9 mouse cellular contexts compared by ENCODE assay signal in the genomic region with DNA sequence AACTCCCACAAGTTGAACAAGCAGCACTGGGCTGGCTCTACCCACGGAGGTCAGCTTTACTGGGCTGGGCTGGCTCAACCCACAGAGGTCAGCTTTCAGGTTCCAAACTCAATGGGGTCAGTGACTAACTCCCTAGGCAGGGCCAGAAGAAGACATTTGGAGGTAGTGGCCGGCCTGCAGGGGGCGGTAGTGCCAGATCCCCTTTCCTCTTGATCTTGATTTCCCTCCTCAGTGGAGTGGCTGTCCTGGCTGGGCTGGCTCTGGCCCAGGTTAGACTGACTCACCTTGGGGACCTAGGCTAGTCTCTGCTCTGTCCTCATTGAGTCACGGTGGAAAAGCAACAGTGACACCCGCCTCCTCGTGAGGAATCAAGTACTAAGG. TPM values are rescaled to one million over a fixed set of nuclear protein-coding genes. Genes with fewer than 3 reads are reported as not detected.
DNase-seq lines count a peak whose midpoint lies in the region; ATAC-seq and TF ChIP-seq lines count a peak whose summit lies in the region.
"Had no signal": no experiment of that assay in that cellular context is flagged by ENCODE, and none has a peak within 500 bp of the region (broad histone marks: within the 10 kb centered on the region; RNA-seq: fewer than 3 reads in every experiment).

No protein-coding gene starts in this region.

- ATAC-seq in lung, embryonic 14.5 days (ENCODE audit: insufficient read depth), result no peak
- no peak for ATAC-seq in neural tube, embryonic 15.5 days (ENCODE audit: low FRiP score)

- TF ChIP-seq CTCF in lung, embryonic 14.5 days (IDR thresholded peaks at IDR 0.05; ENCODE audit: low read depth), result 0 out of 2 replicates have a peak, but pooled peaks have one; percentile 26

- H3K36me3 ChIP-seq in lung, embryonic 14.5 days (ENCODE audit: insufficient read depth), result no peaks in the 10 kb centered on the region
- no peaks in the 10 kb centered on the region for H3K36me3 ChIP-seq in neural tube, embryonic 15.5 days
- H3K36me3 ChIP-seq: heart, embryonic 10.5 days had no signal

- no peak overlapping the region for H3K27ac ChIP-seq in lung, embryonic 14.5 days (ENCODE audit: low read depth)
- H3K27ac ChIP-seq in neural tube, embryonic 15.5 days (replicated peaks), result no peak overlapping the region
- H3K27ac ChIP-seq: heart, embryonic 10.5 days had no signal

- DNase-seq in cerebellum, postnatal 10 days, result peak; percentile 21 to 23
- DNase-seq in cerebellum, adult 18-20 months, result no peak
- peak; percentile 52 for DNase-seq in urinary bladder, adult 2 months (ENCODE audit: low spot score)
- no peak for DNase-seq in urinary bladder, postnatal 4 days (ENCODE audit: low spot score in 2 of 2)
- DNase-seq in lung, embryonic 14.5 days, result no peak
- DNase-seq in urinary bladder, postnatal 36 days (ENCODE audit: low spot score in 2 of 2), result peak; percentile 70 to 74
- DNase-seq in retina, postnatal 1 day, result no peak

- H3K27me3 ChIP-seq in lung, embryonic 14.5 days (ENCODE audit: insufficient read depth, low read length), result no peaks in the 10 kb centered on the region
- H3K27me3 ChIP-seq in neural tube, embryonic 15.5 days (replicated peaks), result no peaks in the 10 kb centered on the region

- no peak overlapping the region for H3K4me2 ChIP-seq in lung, embryonic 14.5 days
- H3K4me2 ChIP-seq in neural tube, embryonic 15.5 days, result no peak overlapping the region

- H3K4me1 ChIP-seq in lung, embryonic 14.5 days (ENCODE audit: insufficient read depth), result no peaks in the 10 kb centered on the region
- H3K4me1 ChIP-seq in neural tube, embryonic 15.5 days, result no peaks in the 10 kb centered on the region

- WGBS in lung, embryonic 14.5 days, result 78% methylated on average over 6 of the region's 6 CpGs
- 84% methylated on average over 6 of the region's 6 CpGs for WGBS in neural tube, embryonic 15.5 days

- H3K9me3 ChIP-seq in lung, embryonic 14.5 days (ENCODE audit: low read depth, low read length), result no peaks in the 10 kb centered on the region
- H3K9me3 ChIP-seq in neural tube, embryonic 15.5 days (replicated peaks), result no peaks in the 10 kb centered on the region
- H3K9me3 ChIP-seq: heart, embryonic 10.5 days had no signal

- no peak overlapping the region for H3K9ac ChIP-seq in lung, embryonic 14.5 days
- no peak overlapping the region for H3K9ac ChIP-seq in neural tube, embryonic 15.5 days (replicated peaks)

- H3K4me3 ChIP-seq in lung, embryonic 14.5 days (ENCODE audit: low read depth, low read length), result no peak overlapping the region
- no peak overlapping the region for H3K4me3 ChIP-seq in neural tube, embryonic 15.5 days (replicated peaks)
- H3K4me3 ChIP-seq: heart, embryonic 10.5 days had no signal

RNA-seq across cellular contexts. Expression of gene Slc25a25, which starts 20.4 kb away (rescaled TPM):
- 14.7 and 18.8 TPM in 2 replicates for polyA plus RNA-seq in urinary bladder, adult 2 months (2012; rRNA removed)
- 16.3 and 19.5 TPM in 2 replicates for polyA plus RNA-seq in lung, embryonic 14.5 days (2014; fragmentation: Nextera tagmentation; extraction: Ambion mirVana)
- 51.4 and 58.8 TPM in 2 replicates for polyA plus RNA-seq in neural tube, embryonic 15.5 days (2015; fragmentation: Nextera tagmentation; extraction: Ambion mirVana)

RNA-seq across cellular contexts. Expression of gene Naif1, which starts 21.4 kb away (rescaled TPM):
- polyA plus RNA-seq in urinary bladder, adult 2 months (2012; rRNA removed), result 4.5 and 4.7 TPM in 2 replicates
- polyA plus RNA-seq in lung, embryonic 14.5 days (2014; fragmentation: Nextera tagmentation; extraction: Ambion mirVana), result 5.7 and 6.5 TPM in 2 replicates
- polyA plus RNA-seq in neural tube, embryonic 15.5 days (2015; fragmentation: Nextera tagmentation; extraction: Ambion mirVana), result 4.4 and 5.3 TPM in 2 replicates

Comparison
In these comparisons a context has a peak if more than half of its experiments do, and no peak if none do; other contexts are left out.
1. DNase-seq: peak in cerebellum, postnatal 10 days (2 of 2), urinary bladder, adult 2 months (single experiment) and urinary bladder, postnatal 36 days (2 of 2); none in cerebellum, adult 18-20 months (0 of 2), urinary bladder, postnatal 4 days (0 of 2), lung, embryonic 14.5 days (single experiment) and retina, postnatal 1 day (single experiment).